Mouse (Mus musculus) liver, postnatal 0 days (tissue): ENCODE data around the gene Gata3.

Source experiments
- CTCF ChIP-seq: sonication (generic); IDR thresholded peaks from 2 replicates; pipeline ENCODE4 v1.5.1; 2016; ENCODE audit warnings: antibody characterized with exemption, low read depth
- EP300 ChIP-seq: IDR thresholded peaks from 2 replicates; pipeline ENCODE4 v1.6.1; 2016; ENCODE audit warnings: antibody characterized with exemption, low read depth, mild to moderate bottlenecking

- TF ChIP-seq CTCF, result no peak
- TF ChIP-seq EP300, result no peak
Measured at GRCm38 (mm10) chr2:9918691-9919471, 29.0 kb upstream of the Gata3 start.
